ENCODE assay signal across 7 mouse cellular contexts in the genomic region with DNA sequence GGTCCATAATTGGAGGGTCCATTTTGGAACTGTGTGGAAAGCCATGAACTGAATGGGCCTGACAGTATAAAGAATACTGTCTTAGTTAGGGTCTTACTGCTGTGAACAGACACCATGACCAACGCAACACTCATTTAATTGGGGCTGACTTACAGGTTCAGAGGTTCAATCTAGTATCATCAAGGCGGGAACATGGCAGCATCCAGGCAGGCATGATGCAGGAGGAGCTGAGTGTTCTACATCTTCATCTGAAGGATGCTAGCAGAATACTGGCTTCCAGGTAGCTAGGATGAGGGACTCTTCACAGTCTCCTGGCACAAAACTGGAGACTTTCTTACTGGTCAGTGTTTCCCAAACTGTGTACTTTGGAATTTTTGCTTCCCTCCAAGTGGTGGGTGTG.
DNase-seq lines count a peak whose midpoint lies in the region.
"Not testable (repeated sequence)": the region's sequence is repeated elsewhere in the genome, so short reads cannot be mapped to it uniquely, and the experiment has no call there.

No protein-coding gene starts in this region.

- DNase-seq in cerebellum, adult 18-20 months = peak; percentile 30 to 48
- DNase-seq in gastrocnemius, postnatal 36 days = peak; percentile 33 to 69
- DNase-seq in kidney, adult 11 months = peak; percentile 72
- DNase-seq in kidney, postnatal 4 days = peak; percentile 34 to 40
- peak; percentile 60 to 61 for DNase-seq in lung, postnatal 4 days
- peak; percentile 66 for DNase-seq in testis, postnatal 10 days (ENCODE audit: low spot score)
- peak; percentile 61 for DNase-seq in urinary bladder, postnatal 10 days (ENCODE audit: low spot score)

- intact Hi-C loops in gastrocnemius, postnatal 36 days (cut with DNase I) = not testable (repeated sequence)

Comparison
In these comparisons a context has a peak if more than half of its experiments do, and no peak if none do; other contexts are left out.
1. Peak in every context shown above with its lines: DNase-seq.